ENCODE assay signal across 9 mouse cellular contexts in the genomic region with DNA sequence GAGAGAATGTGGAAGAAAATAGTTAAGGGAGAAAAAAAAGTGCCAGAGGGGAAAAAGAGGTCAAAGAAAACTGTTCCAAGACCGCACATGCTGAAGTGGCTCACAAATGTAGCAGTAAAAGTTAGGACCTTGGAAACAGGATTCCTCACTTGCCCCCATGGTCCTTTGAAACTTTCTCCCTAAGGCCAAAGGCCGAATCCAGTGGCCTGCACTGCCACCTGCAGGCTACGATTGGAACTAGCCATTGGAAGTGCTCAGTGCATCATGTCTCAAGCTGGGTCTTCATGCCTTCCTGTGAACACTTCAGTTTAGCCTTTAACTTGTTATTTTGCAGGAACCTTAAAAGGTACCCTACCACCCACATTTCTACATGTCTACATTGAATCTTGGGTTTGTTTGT. TPM values are rescaled to one million over a fixed set of nuclear protein-coding genes. Genes with fewer than 3 reads are reported as not detected.
DNase-seq lines count a peak whose midpoint lies in the region; ATAC-seq and TF ChIP-seq lines count a peak whose summit lies in the region.
"Had no signal": no experiment of that assay in that cellular context is flagged by ENCODE, and none has a peak within 500 bp of the region (broad histone marks: within the 10 kb centered on the region; RNA-seq: fewer than 3 reads in every experiment).

No protein-coding gene starts in this region.

- TF ChIP-seq POLR2A in limb, embryonic 14.5 days (IDR thresholded peaks at IDR 0.05; ENCODE audit: borderline replicate concordance, extremely low read depth, insufficient read depth, insufficient read length): no peak

- H3K9ac ChIP-seq in kidney, embryonic 14.5 days (ENCODE audit: low read depth, low read length): no peak overlapping the region
- H3K9ac ChIP-seq in embryonic facial prominence, embryonic 11.5 days (replicated peaks; ENCODE audit: low read length): no peak overlapping the region
- H3K9ac ChIP-seq in limb, embryonic 14.5 days (ENCODE audit: low read depth, low read length, severe bottlenecking): no peak overlapping the region
- H3K9ac ChIP-seq: stomach, embryonic 15.5 days had no signal

- peak; percentile 79 for DNase-seq in kidney, adult 18-20 months
- DNase-seq in adrenal gland, adult 8-10 months: peak; percentile 9
- peak; percentile 83 for DNase-seq in embryonic facial prominence, embryonic 11.5 days (ENCODE audit: low spot score)
- DNase-seq in induced T-regulatory cell, adult 2 months (ENCODE audit: low read depth): peak; percentile 65
- peak; percentile 72 for DNase-seq in limb, embryonic 14.5 days (ENCODE audit: low spot score)
- peak; percentile 16 for DNase-seq in retina, adult 2 months (ENCODE audit: low read depth, low spot score)
- DNase-seq in thymus, postnatal 14 days: peak; percentile 73

- no peak overlapping the region for H3K4me3 ChIP-seq in kidney, embryonic 14.5 days (ENCODE audit: low read length)
- no peak overlapping the region for H3K4me3 ChIP-seq in embryonic facial prominence, embryonic 11.5 days (ENCODE audit: low read depth, low read length)
- no peak overlapping the region for H3K4me3 ChIP-seq in limb, embryonic 14.5 days (replicated peaks; ENCODE audit: low read length)
- H3K4me3 ChIP-seq: stomach, embryonic 15.5 days had no signal

- H3K4me1 ChIP-seq in kidney, embryonic 14.5 days (ENCODE audit: control insufficient read depth, insufficient read depth, low read length): no peaks in the 10 kb centered on the region
- no peaks in the 10 kb centered on the region for H3K4me1 ChIP-seq in embryonic facial prominence, embryonic 11.5 days (ENCODE audit: control insufficient read depth, insufficient read depth, low read length)
- H3K4me1 ChIP-seq in limb, embryonic 14.5 days (ENCODE audit: control insufficient read depth, insufficient read depth, low read length): peaks cover 9% of the 10 kb centered on the region
- H3K4me1 ChIP-seq: stomach, embryonic 15.5 days had no signal

- no peaks in the 10 kb centered on the region for H3K36me3 ChIP-seq in kidney, embryonic 14.5 days (ENCODE audit: control insufficient read depth, insufficient read depth, low read length)
- H3K36me3 ChIP-seq in embryonic facial prominence, embryonic 11.5 days (replicated peaks; ENCODE audit: control insufficient read depth, insufficient read depth, low read depth, low read length): no peaks in the 10 kb centered on the region
- H3K36me3 ChIP-seq in limb, embryonic 14.5 days (ENCODE audit: control insufficient read depth, insufficient read depth, low read length): no peaks in the 10 kb centered on the region
- H3K36me3 ChIP-seq: stomach, embryonic 15.5 days had no signal

- no peak overlapping the region for H3K27ac ChIP-seq in kidney, embryonic 14.5 days (ENCODE audit: low read depth, low read length)
- no peak overlapping the region for H3K27ac ChIP-seq in embryonic facial prominence, embryonic 11.5 days (replicated peaks; ENCODE audit: low read depth, low read length)
- H3K27ac ChIP-seq in limb, embryonic 14.5 days (replicated peaks; ENCODE audit: low read depth, low read length): no peak overlapping the region
- H3K27ac ChIP-seq: stomach, embryonic 15.5 days had no signal

- ATAC-seq in kidney, embryonic 14.5 days (ENCODE audit: low FRiP score, low TSS enrichment): no peak
- ATAC-seq in embryonic facial prominence, embryonic 11.5 days (replicated peaks; ENCODE audit: insufficient number of reproducible peaks, low FRiP score, low TSS enrichment, low read depth): no peak
- ATAC-seq in limb, embryonic 14.5 days (ENCODE audit: low FRiP score, low read depth): peak; percentile 60; the same call in 1 of the 2 replicates

- 10% methylated on average over 3 of the region's 3 CpGs for WGBS in kidney, embryonic 14.5 days
- WGBS in embryonic facial prominence, embryonic 11.5 days: 15% methylated on average over 3 of the region's 3 CpGs
- 5% methylated on average over 3 of the region's 3 CpGs for WGBS in limb, embryonic 14.5 days

- H3K4me2 ChIP-seq in kidney, embryonic 14.5 days (replicated peaks; ENCODE audit: low read depth, low read length): no peak overlapping the region
- no peak overlapping the region for H3K4me2 ChIP-seq in embryonic facial prominence, embryonic 11.5 days (ENCODE audit: low read depth, low read length)
- no peak overlapping the region for H3K4me2 ChIP-seq in limb, embryonic 14.5 days (replicated peaks; ENCODE audit: low read depth, low read length, severe bottlenecking)
- H3K4me2 ChIP-seq: stomach, embryonic 15.5 days had no signal

- H3K27me3 ChIP-seq in kidney, embryonic 14.5 days (ENCODE audit: control insufficient read depth, insufficient read depth, low read length): no peaks in the 10 kb centered on the region
- H3K27me3 ChIP-seq in embryonic facial prominence, embryonic 11.5 days (ENCODE audit: control insufficient read depth, insufficient read depth, low read length): no peaks in the 10 kb centered on the region
- H3K27me3 ChIP-seq in limb, embryonic 14.5 days (ENCODE audit: control insufficient read depth, insufficient read depth, low read length): no peaks in the 10 kb centered on the region
- H3K27me3 ChIP-seq: stomach, embryonic 15.5 days had no signal

- no peaks in the 10 kb centered on the region for H3K9me3 ChIP-seq in kidney, embryonic 14.5 days (ENCODE audit: control insufficient read depth, low read length)
- no peaks in the 10 kb centered on the region for H3K9me3 ChIP-seq in embryonic facial prominence, embryonic 11.5 days (replicated peaks; ENCODE audit: control insufficient read depth, low read length)
- no peaks in the 10 kb centered on the region for H3K9me3 ChIP-seq in limb, embryonic 14.5 days (ENCODE audit: control insufficient read depth, low read length)
- H3K9me3 ChIP-seq: stomach, embryonic 15.5 days had no signal

RNA-seq across cellular contexts. Expression of a gene that starts 56.3 kb away (rescaled TPM):
- polyA plus RNA-seq in kidney, embryonic 14.5 days (2014; fragmentation: Nextera tagmentation; extraction: Ambion mirVana): 4.0 and 7.0 TPM in 2 replicates
- total RNA-seq in adrenal gland, adult 8-10 months (2022): 1 to 10 TPM in 1 of 4 experiments, under 1 TPM in 3; 0.63 to 1.6 (median 0.69) TPM
- 0.52 and 0.66 TPM in 2 replicates for polyA plus RNA-seq in embryonic facial prominence, embryonic 11.5 days (2014; fragmentation: Nextera tagmentation; extraction: Ambion mirVana)
- 0.47 and 1.0 TPM in 2 replicates for polyA plus RNA-seq in limb, embryonic 14.5 days (2012; rRNA removed)
- polyA plus RNA-seq in limb, embryonic 14.5 days (2014; fragmentation: Nextera tagmentation; extraction: Ambion mirVana): 0.89 and 1.3 TPM in 2 replicates

Comparison
In these comparisons a context has a peak if more than half of its experiments do, and no peak if none do; other contexts are left out.
1. DNase-seq: peak in every context shown above with its lines; median percentile 83 in embryonic facial prominence, embryonic 11.5 days; 79 in kidney, adult 18-20 months; 73 in thymus, postnatal 14 days; 72 in limb, embryonic 14.5 days; 65 in induced T-regulatory cell, adult 2 months; 16 in retina, adult 2 months; 9 in adrenal gland, adult 8-10 months.